Mouse (Mus musculus) right cerebral cortex, postnatal 14 days (tissue): ENCODE data around the gene Pp2d1.
"Not testable (repeated sequence)": the region's sequence is repeated elsewhere in the genome, so short reads cannot be mapped to it uniquely, and the experiment has no call there.

Source experiments
- DNase-seq: peaks from one replicate; pipeline ENCODE4 v3.0.0; 2022

Gene Pp2d1

DNA sequence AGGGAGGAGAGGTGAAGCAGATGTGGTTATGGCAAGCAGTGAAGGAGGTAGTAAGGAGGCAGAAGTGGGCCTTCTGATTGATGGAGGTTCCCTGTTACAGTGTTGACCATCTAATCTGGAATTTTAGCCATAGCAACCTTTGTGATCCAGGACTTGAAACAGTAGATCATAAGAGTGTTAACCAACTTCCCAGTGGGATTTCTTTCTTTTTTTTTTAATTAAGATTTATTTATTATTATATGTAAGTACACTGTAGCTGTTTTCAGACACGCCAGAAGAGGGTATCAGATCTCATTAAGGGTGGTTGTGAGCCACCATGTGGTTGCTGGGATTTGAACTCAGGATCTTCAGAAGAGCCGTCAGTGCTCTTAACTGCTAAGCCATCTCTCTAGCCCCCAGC, at the start of gene Pp2d1:
Gene Pp2d1 (minus strand): TSS at position 101 of the 400 bp plus-strand sequence.
- DNase-seq = not testable (repeated sequence)

DNA sequence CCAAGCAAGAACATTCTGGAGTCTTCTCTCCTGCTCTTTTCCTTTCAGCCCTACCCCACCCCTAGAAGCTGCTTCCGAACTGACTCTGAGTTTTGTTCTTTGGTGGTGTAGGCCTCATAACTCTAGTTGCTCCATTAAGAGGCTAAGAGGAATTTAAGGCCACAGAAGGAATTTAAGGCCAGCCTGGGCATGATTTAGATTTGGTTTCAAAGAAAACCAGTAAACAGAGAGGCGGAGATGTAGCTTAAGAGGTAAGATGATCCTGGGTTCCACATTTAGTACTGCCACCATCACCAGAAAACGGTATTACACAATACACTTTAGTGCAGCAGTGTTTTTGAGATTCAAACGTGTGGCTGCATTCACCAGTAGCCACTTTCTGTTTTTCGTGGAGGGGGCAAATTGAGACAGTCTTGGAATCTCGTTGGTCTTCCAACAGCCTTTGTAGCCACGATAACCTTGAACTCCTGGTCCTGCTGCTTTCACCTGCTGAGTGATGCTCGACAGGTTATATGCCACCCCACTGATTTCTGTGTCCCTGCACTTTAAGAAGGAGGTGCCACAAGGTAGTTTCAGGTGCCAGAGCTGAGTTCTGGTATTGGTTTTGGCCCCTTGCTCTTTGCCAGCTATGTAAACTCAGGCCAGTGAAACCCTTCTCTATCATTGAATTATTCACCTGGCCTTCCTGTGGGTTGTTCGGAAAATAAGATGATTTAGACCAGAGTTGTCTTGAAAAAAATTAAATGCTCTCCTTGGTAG, 49.0 kb upstream of the Pp2d1 start:
- DNase-seq = no peak

DNA sequence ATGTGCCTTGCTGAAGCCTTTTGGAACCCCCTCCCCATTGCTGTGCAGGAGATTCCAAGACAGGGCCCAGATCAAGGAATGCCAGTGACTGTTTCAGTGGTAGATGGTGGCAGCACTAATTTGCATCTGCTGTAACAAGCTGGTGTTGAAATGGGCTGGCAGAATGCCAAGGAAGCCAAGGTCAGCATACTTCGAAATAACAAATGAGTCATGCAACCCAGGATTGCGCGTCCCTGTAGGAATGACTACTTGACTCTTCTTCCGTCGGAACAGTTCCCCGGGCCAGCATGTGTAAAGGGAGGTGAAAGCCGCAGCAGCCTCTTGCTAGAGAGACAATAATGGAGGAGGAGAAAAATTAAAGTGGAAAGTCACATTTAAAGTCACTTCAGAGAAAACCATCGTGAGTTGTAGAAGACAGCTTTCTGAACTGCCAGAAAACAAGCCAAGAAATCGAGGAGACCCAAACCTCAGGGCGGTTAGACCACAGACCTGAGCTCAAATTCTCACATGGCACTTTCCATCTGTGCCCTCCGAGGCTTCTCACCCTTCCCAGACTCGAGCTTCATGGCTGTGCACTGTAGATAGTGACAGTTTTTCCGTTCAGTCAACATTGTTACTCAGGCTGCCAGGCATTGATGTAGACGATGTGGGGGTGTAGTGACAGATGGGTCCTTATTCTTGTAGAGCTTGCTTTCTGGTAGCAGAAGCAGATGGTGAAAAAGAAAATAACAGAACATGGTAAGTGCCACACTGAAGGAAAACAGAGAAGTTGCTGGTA, 48.0 kb upstream of the Pp2d1 start:
- DNase-seq = peak; percentile 68

DNA sequence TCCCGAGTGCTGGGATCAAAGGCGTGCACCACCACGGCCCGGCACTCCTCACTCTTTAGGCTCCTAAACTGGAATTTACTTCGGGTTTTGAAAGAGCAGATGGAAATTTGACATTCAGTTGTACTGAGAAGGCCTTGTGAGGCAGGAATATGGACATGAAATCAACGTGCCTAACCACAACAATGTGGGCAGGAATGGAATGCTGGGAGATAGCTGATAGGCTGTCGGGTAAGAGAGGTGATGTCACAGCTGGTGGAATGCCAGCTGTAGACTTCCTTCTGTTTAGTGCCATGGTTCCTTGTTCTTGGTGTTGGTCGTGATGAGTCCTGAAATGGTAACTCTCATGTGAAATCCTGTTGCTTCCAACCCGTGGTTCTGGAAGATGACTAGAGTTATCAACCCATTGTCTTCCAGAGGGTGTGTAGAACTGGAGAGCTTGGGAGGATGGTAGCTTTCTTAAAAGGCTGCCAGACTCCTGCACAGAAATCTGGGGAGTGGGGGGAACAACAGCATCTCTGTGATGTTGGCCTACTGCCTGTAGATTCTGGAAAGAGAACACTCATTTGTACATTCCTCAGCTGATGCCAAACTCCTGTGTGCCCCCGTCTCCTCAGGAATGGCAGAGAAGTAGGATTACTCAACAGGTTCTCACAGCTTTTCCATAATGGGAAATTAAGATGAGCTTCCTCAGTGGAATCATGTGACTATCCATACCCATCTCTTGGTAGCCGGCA, 44.8 kb upstream of the Pp2d1 start:
- DNase-seq = no peak

- DNase-seq = no peak
These were observed 43.6 kb upstream of the Pp2d1 start for GRCm38 (mm10) chr17:53582805-53583204.

DNA sequence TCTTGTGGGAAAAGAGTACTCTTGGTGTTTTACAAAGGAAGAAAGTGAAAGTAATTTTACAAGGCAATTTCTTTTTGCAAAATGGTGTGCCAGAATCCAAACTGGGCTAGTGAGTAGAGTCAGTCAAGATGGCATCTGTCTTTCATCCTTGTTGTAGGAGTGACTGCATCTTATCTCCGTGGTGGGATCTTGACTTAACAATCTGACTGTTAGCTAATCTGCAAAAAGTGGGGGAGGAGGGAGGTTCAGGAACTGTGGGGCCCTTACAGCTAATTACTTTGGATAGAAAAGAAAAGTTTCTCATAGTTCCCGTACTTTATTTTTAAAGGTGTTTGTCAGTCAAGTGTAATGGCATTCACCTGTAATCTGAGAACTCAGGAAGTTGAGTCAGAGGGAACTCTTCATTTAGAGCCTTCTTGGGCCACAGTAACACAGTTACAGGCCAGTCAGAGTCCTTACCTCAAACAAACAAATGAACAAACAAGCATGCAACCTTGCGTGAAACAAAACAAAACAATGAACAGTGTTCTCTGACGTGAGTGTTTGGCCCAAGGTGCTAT, 42.9 kb upstream of the Pp2d1 start:
- DNase-seq = no peak

DNA sequence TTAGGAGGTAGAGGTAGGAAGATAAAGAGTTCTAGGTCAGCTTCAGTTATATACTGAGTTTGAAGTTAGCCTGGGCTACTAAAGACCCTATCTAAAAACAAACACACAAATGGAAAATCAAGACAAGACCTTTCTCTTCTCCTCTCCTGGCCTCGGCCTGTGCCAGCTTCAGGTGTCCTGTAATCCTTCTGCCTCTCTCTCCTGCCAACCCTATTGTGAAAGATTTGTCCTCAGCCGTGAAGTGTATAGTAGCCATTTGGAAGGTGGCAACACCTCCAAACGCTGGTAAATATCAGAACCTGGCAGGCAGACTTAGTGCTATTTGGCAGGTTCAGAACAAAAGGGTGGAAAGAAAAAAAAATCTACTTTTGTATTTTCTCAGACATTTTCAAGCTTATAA, 41.0 kb upstream of the Pp2d1 start:
- no peak for DNase-seq

- no peak for DNase-seq
These were observed 40.4 kb upstream of the Pp2d1 start for GRCm38 (mm10) chr17:53579612-53580011.

DNA sequence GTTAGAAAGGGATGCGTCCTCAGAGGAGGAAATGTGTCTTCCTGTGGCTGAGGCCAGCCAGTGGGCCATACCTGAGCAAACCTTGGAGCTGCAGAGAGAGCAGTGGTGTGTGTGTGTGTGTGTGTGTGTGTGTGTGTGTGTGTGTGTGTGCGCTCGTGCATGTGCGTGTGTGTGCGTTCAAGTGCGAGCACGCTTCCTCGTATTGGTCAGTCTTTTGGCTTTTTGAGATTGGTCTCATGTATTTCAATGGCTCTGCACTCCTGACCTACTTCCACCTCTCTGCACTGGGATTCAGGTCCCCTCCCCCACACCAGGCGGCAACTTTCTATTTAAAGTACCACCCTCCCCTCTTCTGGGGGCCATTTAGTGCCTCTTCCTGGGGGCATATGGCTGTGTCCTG, 39.5 kb upstream of the Pp2d1 start:
- DNase-seq = no peak

- no peak for DNase-seq
These were observed 39.0 kb upstream of the Pp2d1 start for GRCm38 (mm10) chr17:53578249-53578648.

DNA sequence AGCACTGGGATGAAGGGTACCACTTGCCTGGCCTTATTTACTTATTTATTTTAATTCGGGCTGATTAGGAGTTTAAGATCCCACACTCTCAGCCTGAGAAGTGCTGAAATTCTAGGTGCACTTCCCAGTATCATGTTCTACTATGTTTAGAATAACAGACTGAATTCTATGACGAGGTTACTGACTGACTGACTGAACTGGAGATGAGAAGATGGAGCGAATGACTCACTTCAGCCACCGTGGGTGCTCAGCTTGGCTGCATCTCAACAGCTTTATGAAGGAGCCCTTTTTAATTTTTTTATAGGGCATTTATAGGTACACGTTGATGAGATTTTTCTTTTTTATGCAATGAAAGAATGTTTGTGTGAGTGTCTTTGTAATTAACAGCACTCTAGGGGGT, 38.5 kb upstream of the Pp2d1 start:
- DNase-seq = no peak

- DNase-seq = no peak
These were observed 37.9 kb upstream of the Pp2d1 start for GRCm38 (mm10) chr17:53577151-53577550.

- DNase-seq = no peak
These were observed 33.8 kb upstream of the Pp2d1 start for GRCm38 (mm10) chr17:53573019-53573556.

DNA sequence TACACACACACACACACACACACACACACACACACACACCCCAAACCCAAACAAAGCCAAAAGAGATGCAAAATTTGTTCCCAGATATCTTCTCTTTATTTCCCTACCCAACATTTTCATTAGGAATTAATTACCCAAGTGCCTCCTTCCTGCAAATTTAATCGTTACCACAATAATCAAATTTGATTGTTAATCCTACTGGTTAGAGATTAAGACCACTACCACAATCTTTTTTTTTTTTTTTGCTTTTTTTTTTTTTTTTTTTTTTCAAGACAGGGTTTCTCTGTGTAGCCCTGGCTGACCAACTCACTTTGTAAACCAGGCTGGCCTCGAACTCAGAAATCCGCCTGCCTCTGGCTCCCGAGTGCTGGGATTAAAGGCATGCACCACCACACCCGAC, 31.7 kb upstream of the Pp2d1 start:
- not testable (repeated sequence) for DNase-seq

DNA sequence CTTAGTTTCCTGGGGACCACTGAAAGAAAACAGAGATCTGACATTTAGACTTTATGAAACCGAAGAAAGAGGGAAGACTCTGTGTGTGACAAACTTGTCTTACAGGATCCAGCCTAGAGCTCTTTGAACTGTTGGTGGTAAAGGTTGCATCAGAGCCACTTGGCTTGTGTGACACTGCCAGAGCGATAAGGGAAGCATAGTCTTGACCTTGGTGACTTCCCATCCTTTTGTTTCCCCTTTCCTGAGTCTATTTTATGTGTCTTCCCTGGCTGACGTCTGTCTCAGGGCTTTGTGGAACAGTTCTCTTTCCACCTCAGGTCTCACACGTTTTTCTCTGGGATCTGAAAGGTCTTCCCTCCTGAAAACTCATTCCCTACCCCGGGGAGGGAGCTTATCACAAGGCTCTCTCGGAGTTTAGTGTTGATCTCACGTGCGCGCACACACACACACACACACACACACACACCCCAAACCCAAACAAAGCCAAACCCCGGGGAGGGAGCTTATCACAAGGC, 31.2 kb upstream of the Pp2d1 start:
- no peak for DNase-seq

GRCm38 (mm10) chr17:53569829-53570228, 30.6 kb upstream of the Pp2d1 start:
- peak; percentile 56 for DNase-seq

DNA sequence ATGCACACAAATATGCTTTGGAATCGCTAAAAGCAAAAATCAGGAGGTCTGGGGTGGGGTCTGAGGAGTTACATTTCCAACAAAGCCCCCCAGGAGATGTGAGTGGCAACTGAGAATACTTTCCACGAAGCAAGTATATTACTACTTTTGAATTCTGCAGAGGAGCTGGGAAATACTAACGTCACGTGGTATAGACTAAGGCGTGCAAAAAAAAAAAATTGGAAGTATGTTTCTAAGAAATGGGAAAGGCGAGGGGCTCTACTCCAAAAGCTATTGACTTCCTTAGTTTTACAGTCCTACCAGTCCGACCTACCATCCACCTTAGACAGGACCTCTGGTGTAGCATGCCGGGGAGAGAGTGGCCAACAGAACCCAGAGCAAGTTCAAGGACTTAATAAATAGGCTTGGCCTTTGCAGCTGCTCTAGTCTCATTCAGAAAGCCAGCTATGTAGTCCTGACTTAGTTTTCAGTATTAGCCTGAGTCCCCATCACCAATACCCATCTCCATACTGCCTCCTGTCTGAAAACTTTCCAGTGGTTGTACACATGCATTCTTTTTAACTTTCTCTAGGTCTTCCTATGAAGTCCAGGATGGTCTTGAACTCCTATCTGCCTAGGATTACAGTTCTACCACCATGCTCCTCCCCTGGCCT, 29.6 kb upstream of the Pp2d1 start:
- DNase-seq = no peak

GRCm38 (mm10) chr17:53568118-53568517, 28.9 kb upstream of the Pp2d1 start:
- peak; percentile 46 for DNase-seq

GRCm38 (mm10) chr17:53567346-53568101, 28.3 kb upstream of the Pp2d1 start:
- DNase-seq = peak; percentile 39

- peak; percentile 49 for DNase-seq
These were observed 27.7 kb upstream of the Pp2d1 start for GRCm38 (mm10) chr17:53566919-53567345.

- DNase-seq = no peak
These were observed 27.1 kb upstream of the Pp2d1 start, which contains the start of gene Kat2b for GRCm38 (mm10) chr17:53566161-53566918. Gene Kat2b, plus strand, starts transcription at chr17:53566861.
